Mouse (Mus musculus): ENCODE data around the gene Spem1. TPM values are rescaled to one million over a fixed set of nuclear protein-coding genes. Genes with fewer than 3 reads are reported as not detected.

The Spem1 gene
- polyA plus RNA-seq (2012; rRNA removed) = 0.22 TPM in 1 of 2 replicates, not detected in the other

GRCm38 (mm10) chr11:69822080-69822479 is at the start of gene Spem1:
Gene Spem1, minus strand, starts transcription at chr11:69822180.

GRCm38 (mm10) chr11:69858113-69858998 is 36.4 kb upstream of the Spem1 start, which contains the start of gene Tnk1:
Gene Tnk1, minus strand, starts transcription at chr11:69858730.

DNA sequence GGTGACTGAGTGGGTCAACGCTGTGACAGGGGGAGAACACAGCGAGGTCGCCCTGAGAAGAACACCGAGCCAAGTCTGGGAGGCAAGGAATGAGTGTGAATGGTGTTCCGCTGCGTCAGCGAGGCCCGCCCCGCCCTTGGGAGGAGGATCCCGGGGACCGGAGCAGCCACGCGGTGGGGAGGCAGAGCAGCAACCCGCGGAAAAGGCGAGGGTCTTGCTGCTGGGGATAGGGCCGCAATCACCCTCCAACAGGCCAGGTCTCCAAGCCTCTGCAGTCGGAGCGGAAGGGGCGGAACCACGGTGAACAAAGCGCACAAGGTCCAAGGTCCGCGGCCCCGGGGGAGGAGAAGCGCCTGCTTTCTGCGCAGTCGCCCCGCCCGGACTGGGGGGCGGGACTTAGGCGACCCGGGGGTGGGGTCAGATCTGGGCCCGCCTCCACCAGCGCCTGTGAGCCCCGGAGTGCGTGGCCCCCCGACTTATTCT is 24.3 kb upstream of the Spem1 start, which contains the start of gene Plscr3:
TSS of gene Plscr3 (plus strand) at position 179 of the 483 bp plus-strand sequence.

DNA sequence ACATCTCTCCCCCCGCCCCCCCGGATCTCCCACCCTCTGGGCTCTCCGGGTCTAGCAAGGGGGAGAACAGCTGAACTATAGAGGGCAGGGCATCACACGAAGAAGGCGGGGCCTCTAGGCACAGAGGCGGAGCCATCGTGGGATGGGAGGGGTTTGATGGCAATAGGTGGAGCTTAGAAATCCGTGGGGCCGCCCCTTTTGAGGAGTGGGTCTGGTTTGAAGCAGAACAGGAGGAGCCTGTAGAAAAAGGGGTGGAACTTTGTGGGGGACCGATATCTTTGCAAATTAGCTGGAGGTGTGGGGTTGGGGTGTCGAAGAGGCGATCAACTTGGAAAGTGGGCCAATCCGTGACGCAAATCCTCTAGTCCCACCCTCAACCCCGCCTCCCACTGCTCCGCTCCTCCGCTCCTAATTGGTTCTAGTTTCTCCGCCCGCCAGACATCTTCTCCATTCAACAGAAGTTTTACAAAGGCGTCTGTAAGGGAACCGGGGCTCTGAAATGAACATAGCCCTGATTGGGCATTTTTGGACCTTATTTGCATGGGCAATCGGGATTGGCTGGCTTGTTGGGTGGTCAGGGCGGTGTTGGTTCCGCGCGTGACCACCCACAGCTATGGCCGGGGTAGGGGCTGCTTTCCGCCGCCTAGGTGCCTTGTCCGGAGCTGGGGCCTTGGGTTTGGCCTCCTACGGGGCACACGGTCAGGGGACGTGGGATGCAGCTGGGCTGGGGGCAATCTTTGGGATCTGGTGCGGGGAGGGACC is 16.2 kb upstream of the Spem1 start, which contains the start of gene Tmem256:
TSS of gene Tmem256 (plus strand) at position 563 of the 762 bp plus-strand sequence.

DNA sequence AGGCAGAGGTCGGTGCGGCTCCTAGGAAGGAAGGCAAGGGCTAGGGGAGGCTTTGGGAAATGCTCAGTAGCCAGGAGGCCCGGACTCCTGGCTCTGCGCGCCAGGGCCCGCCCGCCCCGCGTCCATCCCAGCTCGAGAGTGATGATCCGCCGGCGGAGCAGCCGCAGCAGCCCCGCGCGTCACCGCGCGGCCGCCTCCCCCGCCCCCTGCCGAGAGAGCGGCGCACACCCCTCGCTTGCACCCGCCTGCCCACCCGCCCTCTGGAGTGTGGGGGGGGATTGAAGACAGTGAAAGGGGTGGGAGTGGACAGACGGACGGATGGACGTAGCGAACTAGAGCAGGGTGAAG is 15.6 kb upstream of the Spem1 start, which contains the start of gene Nlgn2:
TSS of gene Nlgn2 (minus strand) at position 181 of the 348 bp plus-strand sequence.

DNA sequence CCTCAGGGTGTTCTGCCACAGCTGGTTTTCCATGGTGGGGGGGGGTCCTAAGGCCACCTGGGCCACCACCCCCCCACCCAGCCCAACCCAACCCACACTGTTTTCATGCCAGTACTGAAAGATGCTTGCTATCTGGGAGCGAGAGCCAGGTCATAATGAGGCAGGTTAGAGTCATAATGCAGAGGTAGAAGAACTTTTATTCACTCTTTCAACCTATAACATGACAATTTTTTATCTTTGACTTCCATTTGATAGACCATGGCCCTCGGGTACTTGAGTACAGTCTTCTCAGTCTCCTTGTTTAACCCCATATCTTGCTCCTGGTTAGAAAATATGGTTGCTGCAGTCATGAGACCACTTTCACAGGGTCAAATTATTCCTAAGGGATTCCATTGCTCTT is 3.6 kb downstream of the Spem1 start, which contains the start of gene Spem2:
TSS of gene Spem2 (minus strand) at position 101 of the 400 bp plus-strand sequence.

GRCm38 (mm10) chr11:69815155-69815554 is 6.8 kb downstream of the Spem1 start, which contains the start of gene Gm39566:
Gene Gm39566, minus strand, starts transcription at chr11:69815298.

DNA sequence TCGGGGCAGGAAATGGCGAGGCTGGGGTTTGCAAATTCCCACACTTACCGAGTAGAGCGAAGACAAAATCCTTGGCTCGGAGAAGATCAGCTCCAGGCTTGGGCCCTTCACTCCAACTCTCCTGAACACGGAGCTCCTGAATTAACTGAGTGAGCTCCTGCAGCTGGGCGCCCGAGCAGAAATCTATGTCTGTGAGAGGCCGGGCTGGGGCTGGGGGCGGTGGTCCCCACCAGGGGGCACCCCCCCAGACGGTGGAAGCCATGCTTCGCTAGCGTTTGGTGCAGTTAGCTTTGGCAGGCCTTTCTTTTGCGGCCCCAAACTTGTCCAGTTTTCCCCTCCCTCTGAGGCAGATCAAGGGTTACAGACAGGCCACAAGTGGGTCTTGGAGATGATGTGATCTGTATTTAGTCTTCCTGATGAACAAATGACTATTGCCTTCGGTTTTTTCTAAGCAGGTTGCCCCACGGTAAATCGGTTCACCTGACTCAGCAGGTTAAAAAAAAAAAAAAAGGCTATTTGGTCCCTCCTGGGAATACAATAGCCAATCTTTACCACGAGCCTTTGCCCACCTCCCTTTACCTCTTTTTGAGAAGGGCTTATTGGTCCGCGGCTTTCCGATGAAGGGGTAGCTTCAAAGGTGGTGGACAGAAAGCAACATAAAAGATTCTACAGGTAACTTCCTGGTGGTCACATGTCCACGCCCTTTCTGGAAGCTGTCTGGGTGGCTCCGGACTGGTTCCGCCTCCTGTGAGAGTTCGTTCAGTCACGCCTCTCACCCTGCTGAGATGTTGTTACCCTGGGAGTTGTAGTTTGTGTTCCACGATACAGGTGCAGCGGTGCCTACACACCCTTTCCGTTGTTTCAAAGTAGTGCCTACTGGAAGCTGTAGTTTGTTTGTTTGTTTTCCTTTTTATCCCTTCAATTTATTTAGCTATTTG is 16.7 kb downstream of the Spem1 start, which contains the start of gene Tmem102:
TSS of gene Tmem102 (minus strand) at position 653 of the 938 bp plus-strand sequence.

DNA sequence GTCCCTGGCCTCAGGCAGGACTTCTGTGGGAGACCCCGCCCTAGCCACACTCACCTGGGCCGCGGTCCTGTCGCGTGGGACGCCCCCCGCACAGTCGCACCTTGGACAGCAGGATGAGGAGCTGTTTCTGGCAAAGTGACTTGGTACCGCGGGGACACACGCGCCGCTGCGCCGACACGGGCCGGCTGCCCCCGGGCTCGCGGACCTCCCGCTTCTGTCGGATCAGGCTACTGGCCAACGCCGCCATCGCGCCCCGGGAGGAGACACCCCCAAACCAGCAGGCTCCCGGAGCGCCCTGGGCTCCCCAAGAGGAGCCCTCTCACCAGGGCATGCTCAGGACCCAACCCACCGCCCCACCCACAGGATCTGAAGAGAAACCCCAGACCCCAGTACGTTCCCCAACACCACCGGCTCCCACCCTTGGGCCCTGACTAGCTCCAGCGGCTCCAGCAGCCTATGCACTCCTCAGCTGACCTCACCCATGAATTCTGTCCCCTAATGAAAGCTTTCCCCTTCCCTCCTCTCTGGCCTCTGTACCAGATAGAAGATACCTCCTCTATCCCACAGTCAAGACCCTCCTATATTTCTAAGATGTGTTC is 20.5 kb downstream of the Spem1 start, which contains the start of gene Fgf11:
TSS of gene Fgf11 (minus strand) at position 479 of the 599 bp plus-strand sequence.

GRCm38 (mm10) chr11:69795168-69795982 is 26.6 kb downstream of the Spem1 start, which contains the start of gene Chrnb1:
Gene Chrnb1, minus strand, starts transcription at chr11:69795943.

Other genes starting within 250 kb of the Spem1 start
- gene Wrap53, start 241.9 kb downstream of the Spem1 start, polyA plus RNA-seq (2012; rRNA removed) = 13.9 and 18.2 TPM in 2 replicates
- 69.1 and 71.7 TPM in 2 replicates for gene Trp53, start 241.8 kb downstream of the Spem1 start, polyA plus RNA-seq (2012; rRNA removed)
- gene Atp1b2, start 216.2 kb downstream of the Spem1 start, polyA plus RNA-seq (2012; rRNA removed) = 6.2 and 6.3 TPM in 2 replicates
- gene Shbg, start 204.3 kb downstream of the Spem1 start, polyA plus RNA-seq (2012; rRNA removed) = not detected in 2 replicates
- 1.3 and 1.8 TPM in 2 replicates for gene Sat2, start 200.2 kb downstream of the Spem1 start, polyA plus RNA-seq (2012; rRNA removed)
- 40.4 and 45.3 TPM in 2 replicates for gene Fxr2, start 189.2 kb downstream of the Spem1 start, polyA plus RNA-seq (2012; rRNA removed)
- gene Sox15, start 166.9 kb downstream of the Spem1 start, polyA plus RNA-seq (2012; rRNA removed) = not detected in 2 replicates
- gene Mpdu1, start 159.5 kb downstream of the Spem1 start, polyA plus RNA-seq (2012; rRNA removed) = 97.9 and 102 TPM in 2 replicates
- gene Cd68, start 156.0 kb downstream of the Spem1 start, polyA plus RNA-seq (2012; rRNA removed) = 16.9 and 23.1 TPM in 2 replicates
- gene Eif4a1, start 149.8 kb downstream of the Spem1 start, polyA plus RNA-seq (2012; rRNA removed) = 190 and 192 TPM in 2 replicates
- gene Senp3, start 140.1 kb downstream of the Spem1 start, polyA plus RNA-seq (2012; rRNA removed) = 37.8 and 38.7 TPM in 2 replicates
- gene Tnfsf13, start 136.4 kb downstream of the Spem1 start, polyA plus RNA-seq (2012; rRNA removed) = 15.1 and 20.9 TPM in 2 replicates
- 26.3 and 32.5 TPM in 2 replicates for gene Tnfsf12, start 126.3 kb downstream of the Spem1 start, polyA plus RNA-seq (2012; rRNA removed)
- 5.2 and 5.7 TPM in 2 replicates for gene Tnfsfm13, start 126.1 kb downstream of the Spem1 start, polyA plus RNA-seq (2012; rRNA removed)
- 19.8 and 20.0 TPM in 2 replicates for gene Polr2a, start 63.5 kb downstream of the Spem1 start, polyA plus RNA-seq (2012; rRNA removed)
- gene Slc35g3, start 60.2 kb downstream of the Spem1 start, polyA plus RNA-seq (2012; rRNA removed) = 0.33 TPM in 1 of 2 replicates, not detected in the other
- gene Zbtb4, start 56.3 kb downstream of the Spem1 start, polyA plus RNA-seq (2012; rRNA removed) = 37.2 and 40.3 TPM in 2 replicates
- 5.7 and 8.7 TPM in 2 replicates for gene Chrnb1, start 26.2 kb downstream of the Spem1 start, polyA plus RNA-seq (2012; rRNA removed)
- 6.4 and 6.9 TPM in 2 replicates for gene Fgf11, start 20.3 kb downstream of the Spem1 start, polyA plus RNA-seq (2012; rRNA removed)
- 45.7 and 55.0 TPM in 2 replicates for gene Tmem102, start 16.6 kb downstream of the Spem1 start, polyA plus RNA-seq (2012; rRNA removed)
- gene Gm39566, start 6.9 kb downstream of the Spem1 start, polyA plus RNA-seq (2012; rRNA removed) = not detected in 2 replicates
- not detected in 2 replicates for gene Spem2, start 3.7 kb downstream of the Spem1 start, polyA plus RNA-seq (2012; rRNA removed)
- 19.8 and 19.9 TPM in 2 replicates for gene Nlgn2, start 15.6 kb upstream of the Spem1 start, polyA plus RNA-seq (2012; rRNA removed)
- gene Tmem256, start 16.3 kb upstream of the Spem1 start, polyA plus RNA-seq (2012; rRNA removed) = 153 and 198 TPM in 2 replicates
- 55.2 and 58.3 TPM in 2 replicates for gene Plscr3, start 24.2 kb upstream of the Spem1 start, polyA plus RNA-seq (2012; rRNA removed)
- gene Tnk1, start 36.5 kb upstream of the Spem1 start, polyA plus RNA-seq (2012; rRNA removed) = 55.1 and 60.4 TPM in 2 replicates
- gene Tmem95, start 55.8 kb upstream of the Spem1 start, polyA plus RNA-seq (2012; rRNA removed) = not detected in 2 replicates
- 4.0 and 4.9 TPM in 2 replicates for gene Kctd11, start 59.2 kb upstream of the Spem1 start, polyA plus RNA-seq (2012; rRNA removed)
- gene Acap1, start 73.4 kb upstream of the Spem1 start, polyA plus RNA-seq (2012; rRNA removed) = 6.5 and 6.7 TPM in 2 replicates
- 1.0 and 1.6 TPM in 2 replicates for gene 2810408A11Rik, start 78.8 kb upstream of the Spem1 start, polyA plus RNA-seq (2012; rRNA removed)
- 43.3 and 44.8 TPM in 2 replicates for gene Neurl4, start 78.9 kb upstream of the Spem1 start, polyA plus RNA-seq (2012; rRNA removed)
- gene Gps2, start 91.7 kb upstream of the Spem1 start, polyA plus RNA-seq (2012; rRNA removed) = 75.4 and 99.4 TPM in 2 replicates
- 270 and 293 TPM in 2 replicates for gene Eif5a, start 99.8 kb upstream of the Spem1 start, polyA plus RNA-seq (2012; rRNA removed)
- gene Ybx2, start 113.6 kb upstream of the Spem1 start, polyA plus RNA-seq (2012; rRNA removed) = 121 and 125 TPM in 2 replicates
- gene Slc2a4, start 126.0 kb upstream of the Spem1 start, polyA plus RNA-seq (2012; rRNA removed) = 33.6 and 50.8 TPM in 2 replicates
- gene Cldn7, start 142.6 kb upstream of the Spem1 start, polyA plus RNA-seq (2012; rRNA removed) = 779 and 796 TPM in 2 replicates
- gene Ctdnep1, start 159.0 kb upstream of the Spem1 start, polyA plus RNA-seq (2012; rRNA removed) = 100 and 117 TPM in 2 replicates
- 38.7 and 48.9 TPM in 2 replicates for gene Elp5, start 160.3 kb upstream of the Spem1 start, polyA plus RNA-seq (2012; rRNA removed)
- 207 and 284 TPM in 2 replicates for gene Gabarap, start 169.0 kb upstream of the Spem1 start, polyA plus RNA-seq (2012; rRNA removed)
- 12.3 and 13.5 TPM in 2 replicates for gene Phf23, start 173.6 kb upstream of the Spem1 start, polyA plus RNA-seq (2012; rRNA removed)
- gene Dvl2, start 178.4 kb upstream of the Spem1 start, polyA plus RNA-seq (2012; rRNA removed) = 12.1 TPM in 2 replicates
- 106 and 112 TPM in 2 replicates for gene Acadvl, start 193.2 kb upstream of the Spem1 start, polyA plus RNA-seq (2012; rRNA removed)
- 12.2 and 16.0 TPM in 2 replicates for gene Dlg4, start 194.8 kb upstream of the Spem1 start, polyA plus RNA-seq (2012; rRNA removed)
- 0.22 and 0.60 TPM in 2 replicates for gene Asgr1, start 231.9 kb upstream of the Spem1 start, polyA plus RNA-seq (2012; rRNA removed)